Mouse (Mus musculus): Measurements from ENCODE around the gene Adgrd1.

Gene Adgrd1

GRCm38 (mm10) chr5:129096511-129096910 is at the start of gene Adgrd1:
Gene Adgrd1, plus strand, starts transcription at chr5:129096750.
- peak; percentile 28 to 79 for DNase-seq (ENCODE audit: low spot score in 2 of 2)

- no peak for DNase-seq (ENCODE audit: low spot score in 2 of 2)
These were observed 47.2 kb upstream of the Adgrd1 start for GRCm38 (mm10) chr5:129049372-129049771.

GRCm38 (mm10) chr5:129051910-129052309 is 44.6 kb upstream of the Adgrd1 start:
- DNase-seq (ENCODE audit: low spot score in 2 of 2): no peak

- DNase-seq (ENCODE audit: low spot score in 2 of 2): no peak
These were observed 43.8 kb upstream of the Adgrd1 start for GRCm38 (mm10) chr5:129052636-129053355.

- DNase-seq (ENCODE audit: low spot score in 2 of 2): no peak
These were observed 41.8 kb upstream of the Adgrd1 start for GRCm38 (mm10) chr5:129054675-129055284.

- DNase-seq (ENCODE audit: low spot score in 2 of 2): no peak
These were observed 37.4 kb upstream of the Adgrd1 start for GRCm38 (mm10) chr5:129059116-129059515.

- peak; percentile 36 to 47 for DNase-seq (ENCODE audit: low spot score in 2 of 2)
These were observed 35.0 kb upstream of the Adgrd1 start for GRCm38 (mm10) chr5:129061579-129061978.

GRCm38 (mm10) chr5:129063037-129063791 is 33.3 kb upstream of the Adgrd1 start:
- DNase-seq (ENCODE audit: low spot score in 2 of 2): peak; percentile 62 to 65

- no peak for DNase-seq (ENCODE audit: low spot score in 2 of 2)
These were observed 32.8 kb upstream of the Adgrd1 start for GRCm38 (mm10) chr5:129063792-129064087.

- no peak for DNase-seq (ENCODE audit: low spot score in 2 of 2)
These were observed 32.4 kb upstream of the Adgrd1 start for GRCm38 (mm10) chr5:129064186-129064585.

- no peak for DNase-seq (ENCODE audit: low spot score in 2 of 2)
These were observed 31.2 kb upstream of the Adgrd1 start for GRCm38 (mm10) chr5:129065301-129065700.

GRCm38 (mm10) chr5:129065946-129066345 is 30.6 kb upstream of the Adgrd1 start:
- DNase-seq (ENCODE audit: low spot score in 2 of 2): peak; percentile 28 to 77

GRCm38 (mm10) chr5:129066541-129067230 is 29.9 kb upstream of the Adgrd1 start:
- peak in 1 of 2 experiments; percentile 46 for DNase-seq (ENCODE audit: low spot score in 2 of 2)

- DNase-seq (ENCODE audit: low spot score in 2 of 2): peak in 1 of 2 experiments; percentile 49
These were observed 29.2 kb upstream of the Adgrd1 start for GRCm38 (mm10) chr5:129067231-129067834.

GRCm38 (mm10) chr5:129071761-129072280 is 24.7 kb upstream of the Adgrd1 start:
- DNase-seq (ENCODE audit: low spot score in 2 of 2): no peak

GRCm38 (mm10) chr5:129073404-129073803 is 23.1 kb upstream of the Adgrd1 start:
- DNase-seq (ENCODE audit: low spot score in 2 of 2): no peak

- no peak for DNase-seq (ENCODE audit: low spot score in 2 of 2)
These were observed 20.5 kb upstream of the Adgrd1 start for GRCm38 (mm10) chr5:129076098-129076497.

GRCm38 (mm10) chr5:129077240-129077639 is 19.3 kb upstream of the Adgrd1 start:
- DNase-seq (ENCODE audit: low spot score in 2 of 2): no peak

GRCm38 (mm10) chr5:129081521-129081920 is 15.0 kb upstream of the Adgrd1 start:
- no peak for DNase-seq (ENCODE audit: low spot score in 2 of 2)

GRCm38 (mm10) chr5:129085153-129085552 is 11.4 kb upstream of the Adgrd1 start:
- no peak for DNase-seq (ENCODE audit: low spot score in 2 of 2)

GRCm38 (mm10) chr5:129092345-129093065 is 4.0 kb upstream of the Adgrd1 start:
- no peak for DNase-seq (ENCODE audit: low spot score in 2 of 2)
